Mouse (Mus musculus) thymus, postnatal 10 days (tissue): Measurements from ENCODE around the gene Gm49354.
"Not testable (repeated sequence)": the region's sequence is repeated elsewhere in the genome, so short reads cannot be mapped to it uniquely, and the experiment has no call there.

Experiments
- DNase-seq, 2 experiments: peaks; one replicate each; pipeline ENCODE4 v3.0.0; 2021; ENCODE audit warnings: low spot score in 2 of 2

Gm49354 gene

DNA sequence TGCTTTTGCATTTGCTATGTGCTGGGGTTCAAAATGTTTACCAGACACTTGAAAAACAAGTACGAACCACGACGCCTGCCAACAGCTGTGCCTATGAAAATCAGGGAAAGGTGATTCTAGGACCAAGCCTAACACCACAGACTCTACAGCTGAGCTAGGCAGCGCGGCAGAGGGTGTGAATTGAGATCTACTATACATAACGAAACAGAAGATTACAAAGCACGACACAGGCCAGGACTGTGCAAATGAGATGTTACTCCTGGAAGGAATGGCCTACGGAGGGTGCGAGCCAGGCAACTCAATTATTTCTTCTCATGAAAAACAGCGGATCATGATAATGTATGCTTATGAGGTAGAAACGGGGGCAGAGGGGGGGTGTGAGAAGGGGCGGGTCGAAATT, 13.5 kb downstream of the Gm49354 start:
- no peak for DNase-seq

DNA sequence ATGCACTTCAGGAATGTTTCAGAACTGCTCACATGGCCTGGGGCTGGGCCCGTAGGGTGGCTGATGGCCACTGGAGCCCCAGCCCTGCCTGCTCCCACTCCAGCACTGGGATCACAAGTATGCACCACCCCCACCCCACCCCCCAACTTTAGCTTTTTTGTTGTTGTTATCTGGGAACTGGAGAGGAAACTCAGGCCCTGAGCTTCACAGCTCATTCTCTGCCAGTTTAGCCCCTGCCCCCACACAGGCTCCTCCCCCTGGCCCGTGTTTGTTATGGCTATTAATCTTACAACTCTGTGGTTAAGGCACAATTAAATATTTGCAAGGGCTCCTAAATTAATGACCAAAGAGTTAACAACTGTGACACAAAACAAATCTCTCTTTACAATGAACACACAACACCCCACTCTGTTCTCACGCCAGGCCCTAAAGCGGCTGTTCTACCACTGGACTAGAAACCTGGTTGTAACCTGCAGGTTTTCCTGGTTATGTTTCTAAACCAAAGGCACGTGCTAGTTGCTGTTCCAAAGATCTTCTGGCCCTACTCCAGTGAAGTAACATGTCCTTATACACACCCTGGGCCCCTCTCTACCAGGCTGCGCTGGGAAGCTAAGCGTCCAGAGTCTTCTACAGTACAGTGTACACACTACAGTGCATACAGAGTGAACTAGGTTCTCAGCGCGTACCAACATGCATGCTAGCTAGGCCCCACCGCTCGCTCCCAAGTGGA, 15.1 kb downstream of the Gm49354 start:
- DNase-seq = no peak

DNA sequence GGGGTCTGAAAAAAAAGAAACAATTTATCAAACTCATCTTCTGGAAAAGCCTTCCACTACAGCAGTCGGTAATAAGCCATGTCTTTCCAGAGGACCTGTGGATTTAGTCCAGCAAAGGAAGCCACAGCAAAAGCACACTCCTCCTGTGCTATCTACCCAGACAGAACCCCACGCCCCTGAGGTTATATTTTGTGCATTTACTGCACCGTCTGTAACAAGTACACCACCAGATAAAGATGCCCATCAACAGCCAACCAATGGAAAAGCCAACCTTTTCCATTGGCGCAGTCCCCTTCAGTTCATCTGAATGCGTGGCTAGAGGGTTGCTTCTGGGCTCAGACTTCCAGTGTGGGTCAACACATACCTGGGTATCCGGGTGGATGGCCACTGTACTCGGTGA, 19.3 kb downstream of the Gm49354 start:
- DNase-seq = no peak

DNA sequence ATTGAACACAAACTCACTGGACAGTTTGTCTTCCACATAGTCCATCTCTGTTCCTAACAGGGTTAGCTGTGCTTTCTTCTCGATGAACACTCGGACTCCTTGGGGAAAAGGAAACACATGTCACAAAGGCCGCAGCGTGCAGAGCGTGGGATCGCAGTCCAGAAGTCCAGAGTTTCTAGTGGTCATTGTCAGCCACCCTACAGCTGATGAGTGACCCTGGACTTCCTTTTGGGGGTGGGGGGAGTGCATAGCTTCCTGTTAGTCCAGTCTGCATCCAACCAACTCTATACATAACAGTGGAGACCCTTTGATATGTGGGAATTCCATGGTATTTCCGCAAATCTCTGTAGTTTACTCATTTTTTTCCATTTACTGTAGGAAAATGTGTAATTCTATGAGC, 25.1 kb downstream of the Gm49354 start:
- DNase-seq = no peak

DNA sequence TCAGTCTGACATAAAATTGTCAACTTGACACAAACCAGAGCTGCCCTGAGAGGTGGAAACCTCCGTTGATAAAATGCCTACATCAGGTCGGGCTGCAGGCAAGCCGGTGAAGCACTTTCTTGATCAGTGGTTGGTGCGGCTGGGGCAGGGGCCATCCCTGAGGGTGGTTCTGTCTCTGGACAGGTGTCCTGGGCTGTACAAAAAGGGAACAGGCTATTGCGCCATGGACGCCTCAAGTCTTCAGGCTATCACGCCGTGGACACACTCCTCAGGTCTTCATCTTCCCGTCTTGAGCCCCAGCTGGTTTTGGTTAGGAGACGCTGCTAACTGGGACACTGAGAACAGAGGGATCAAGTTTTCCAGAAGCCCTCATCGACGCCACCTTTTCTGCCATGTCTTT, 31.7 kb downstream of the Gm49354 start:
- DNase-seq = no peak

DNA sequence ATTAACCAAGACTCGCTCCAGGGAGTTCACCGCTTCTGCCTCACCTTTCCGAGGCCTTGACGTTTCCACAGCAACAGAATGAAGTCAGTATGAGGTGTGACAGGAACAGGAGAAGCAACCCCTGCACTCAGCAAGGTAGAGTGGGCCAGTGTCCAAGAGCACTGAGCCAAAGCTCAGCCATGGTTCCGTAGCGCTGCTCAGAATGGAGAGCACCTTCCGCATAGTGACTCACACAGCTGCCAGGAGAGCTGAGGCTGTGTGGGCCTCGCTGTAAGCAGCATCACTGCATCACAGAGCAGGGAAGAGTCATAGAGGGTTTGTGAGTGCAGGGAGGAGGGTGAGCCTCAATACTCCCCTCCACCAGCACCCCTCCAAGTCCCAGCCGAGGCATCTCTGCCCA, 35.3 kb downstream of the Gm49354 start, which contains the start of gene 1700014D04Rik:
Gene 1700014D04Rik, minus strand, starts transcription at position 42 of the 400 bp plus-strand sequence.
- no peak for DNase-seq

DNA sequence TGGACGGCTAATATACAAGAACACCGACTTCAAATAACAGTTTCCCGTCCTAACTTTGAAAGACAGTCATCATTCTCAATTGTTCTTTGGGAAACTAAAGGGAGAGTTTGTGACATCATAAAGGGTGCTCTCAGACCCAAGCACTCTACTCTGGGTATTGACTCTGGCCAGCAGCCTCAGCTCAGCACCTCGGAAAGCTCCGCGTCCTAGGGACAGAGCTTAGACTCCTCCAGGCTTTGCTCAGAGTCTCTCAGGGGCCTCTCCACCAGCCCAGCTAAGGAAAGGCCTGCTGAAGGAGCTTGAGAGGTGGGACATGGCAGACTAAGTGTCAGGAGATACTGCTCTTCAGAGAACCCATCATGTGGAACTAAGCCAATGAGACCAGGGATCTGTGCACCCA, 35.9 kb downstream of the Gm49354 start:
- no peak for DNase-seq

DNA sequence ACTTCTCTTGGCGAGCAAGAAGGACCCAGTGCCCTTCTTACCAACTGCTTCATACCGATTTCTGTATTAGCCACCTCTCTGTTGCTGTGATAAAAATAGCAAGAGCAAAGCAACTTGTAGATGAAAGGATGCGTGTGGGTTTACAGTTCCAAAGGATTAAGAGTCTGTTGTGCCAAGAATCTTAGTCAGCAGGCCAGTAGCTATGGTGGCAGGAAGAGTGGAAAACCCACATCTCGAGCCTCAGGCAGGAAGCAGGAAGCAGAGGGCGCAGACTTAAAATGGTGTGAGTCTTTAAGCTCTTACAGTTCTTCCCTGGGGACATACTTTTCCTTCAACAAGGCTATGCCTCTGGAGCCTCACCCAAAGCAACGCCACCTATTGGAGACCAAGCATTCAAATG, 36.6 kb downstream of the Gm49354 start:
- DNase-seq = no peak

DNA sequence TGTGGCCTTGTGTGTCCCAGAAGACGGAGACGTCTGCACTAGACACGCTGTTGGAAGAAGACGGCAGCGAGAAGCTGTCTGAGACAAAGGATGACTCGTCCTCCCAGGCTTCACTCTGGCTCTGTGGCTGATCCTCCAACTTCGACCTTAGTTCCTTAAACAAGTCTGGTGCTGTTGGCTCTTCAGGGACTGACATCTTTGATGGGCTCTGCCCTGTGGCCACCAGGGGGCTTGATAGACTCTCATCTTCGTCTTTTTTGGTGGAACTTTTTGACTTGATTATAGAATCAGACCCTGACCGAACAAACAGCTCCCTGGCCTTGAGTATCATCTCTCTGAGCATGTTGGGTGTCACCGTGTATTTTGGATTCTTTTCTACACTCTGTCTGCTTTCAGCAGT, 40.3 kb downstream of the Gm49354 start:
- DNase-seq = peak in 1 of 2 experiments; percentile 29

DNA sequence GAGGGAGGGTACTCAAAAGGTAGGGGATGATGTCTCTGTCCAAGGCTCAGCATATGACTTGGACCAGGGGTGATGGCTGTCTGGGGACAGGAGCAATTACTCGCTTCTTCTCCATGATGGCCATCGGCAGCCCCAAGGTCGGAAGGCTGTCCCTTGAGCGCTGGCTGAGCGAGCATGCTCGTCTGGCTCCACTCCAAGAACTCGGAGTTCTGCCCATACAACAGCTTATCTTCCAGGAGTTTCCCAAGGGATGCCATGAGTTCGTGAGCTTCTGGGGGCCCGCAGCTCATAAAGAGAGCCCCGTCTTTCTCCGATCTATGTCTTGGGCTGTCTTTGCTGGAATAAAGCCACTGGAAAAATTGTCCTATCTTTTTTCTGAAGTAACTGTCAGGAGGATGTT, 40.9 kb downstream of the Gm49354 start:
- DNase-seq = no peak

DNA sequence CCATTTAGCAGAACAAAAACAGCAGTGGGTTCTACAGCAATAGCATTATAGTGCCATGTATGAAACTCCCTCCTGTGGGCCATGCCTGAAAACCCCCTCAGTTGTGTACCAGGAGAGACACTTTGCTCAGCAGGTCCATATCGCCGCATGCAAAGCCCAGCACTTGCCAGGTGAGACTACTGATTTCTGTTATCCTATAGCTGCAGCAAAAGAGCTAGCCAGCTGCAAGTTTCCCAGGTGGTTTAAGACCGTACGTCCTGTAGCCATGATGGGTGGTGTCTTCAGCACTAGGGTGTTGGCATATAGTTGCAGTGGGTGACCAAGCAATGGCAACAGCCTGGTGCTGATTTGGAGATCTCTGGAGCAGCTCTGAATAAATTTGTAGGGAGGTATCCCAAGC, 42.6 kb downstream of the Gm49354 start:
- no peak for DNase-seq

DNA sequence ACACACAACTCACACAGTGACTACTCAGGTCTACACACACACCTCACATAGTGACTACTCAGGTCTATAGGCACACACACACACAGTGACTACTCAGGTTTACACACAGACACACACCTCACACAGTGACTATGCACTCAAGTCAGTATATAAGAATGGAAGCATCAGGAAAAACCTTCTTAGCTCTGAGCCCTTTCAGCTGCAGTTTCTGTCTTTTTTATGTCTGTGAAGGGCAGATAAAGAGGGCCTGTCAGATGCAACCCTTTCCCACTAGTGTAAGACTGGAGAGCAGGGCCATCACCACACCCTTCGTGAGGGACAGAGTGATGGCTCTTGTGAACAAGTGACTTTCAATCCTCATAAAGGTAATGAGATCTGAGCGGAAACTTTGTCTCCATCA, 43.6 kb downstream of the Gm49354 start:
- no peak for DNase-seq

DNA sequence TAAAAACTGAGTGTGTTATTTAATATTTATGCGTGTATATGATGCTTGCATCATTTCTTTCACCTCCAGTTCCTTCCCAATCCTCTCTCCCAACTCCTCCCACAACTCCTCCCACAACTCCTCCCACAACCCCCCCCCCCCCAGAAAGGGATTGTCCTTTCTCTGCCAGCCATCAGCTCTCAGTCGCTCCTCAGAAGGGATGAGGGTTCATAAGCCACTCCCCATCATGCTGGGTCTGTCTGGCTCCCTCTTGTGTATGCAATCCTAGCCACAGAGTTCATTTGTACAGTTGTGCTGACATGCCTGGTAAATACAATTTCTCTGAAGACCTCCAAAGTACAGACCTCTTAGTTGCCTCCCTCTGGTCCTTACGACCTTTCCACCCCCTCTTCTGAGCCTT, 46.9 kb downstream of the Gm49354 start:
- no peak for DNase-seq

DNA sequence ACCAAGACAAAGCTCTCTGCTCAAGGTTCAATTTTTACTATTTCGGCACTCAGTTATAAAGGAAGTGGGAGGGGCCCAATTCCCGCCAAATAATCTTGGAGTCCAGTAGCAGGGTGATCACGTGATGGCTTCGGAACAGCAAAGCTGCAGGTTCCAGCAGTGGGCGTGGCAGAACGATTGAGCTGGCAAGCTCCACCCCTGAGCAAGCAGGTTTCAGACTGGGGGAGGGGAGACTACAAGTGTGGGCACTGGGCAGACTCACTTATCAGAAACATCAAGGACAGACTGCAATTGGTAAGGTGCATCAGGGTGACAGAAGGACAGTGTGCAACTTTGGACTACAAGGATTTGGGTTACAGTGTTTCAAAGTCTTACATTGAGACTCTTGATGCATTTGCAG, 47.7 kb downstream of the Gm49354 start:
- DNase-seq = not testable (repeated sequence)

DNA sequence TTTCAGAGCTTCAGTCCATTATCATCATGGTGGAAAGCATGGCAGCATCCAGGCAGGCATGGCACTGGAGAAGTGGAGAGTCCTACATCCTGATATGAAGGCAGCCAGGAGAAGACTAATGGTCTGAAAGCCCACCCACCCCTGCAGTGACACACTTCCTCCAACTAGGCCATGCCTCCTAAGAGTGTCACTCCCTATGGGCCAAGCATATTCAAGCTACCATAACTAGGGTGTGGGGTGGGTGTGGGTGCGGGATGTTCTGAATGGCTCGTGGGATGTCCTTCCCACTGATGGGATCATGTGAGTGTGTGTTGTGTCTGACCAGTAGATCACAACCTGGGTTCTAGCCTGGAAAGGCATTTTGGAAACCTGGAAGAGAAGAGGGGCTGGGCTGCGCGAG, 48.1 kb downstream of the Gm49354 start:
- DNase-seq = no peak

DNA sequence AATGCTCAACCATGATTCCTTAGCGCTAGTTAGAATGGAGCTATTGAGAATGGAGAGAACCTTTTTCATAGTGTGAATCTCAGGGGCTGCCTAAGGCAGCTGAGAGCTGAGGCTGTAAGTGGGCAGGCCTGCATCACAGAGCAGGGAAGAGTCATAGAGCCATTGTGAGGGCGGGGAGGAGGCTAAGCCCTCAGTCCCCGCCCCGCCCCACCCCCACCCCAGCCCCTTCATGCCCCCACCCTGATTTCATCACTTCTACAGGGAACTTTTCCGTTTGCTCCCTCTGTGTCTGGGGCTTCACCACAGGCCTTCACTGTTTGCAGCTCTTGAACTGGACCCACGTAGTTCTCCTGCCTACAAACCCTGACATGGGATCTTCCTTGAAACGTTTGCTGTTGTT, 50.4 kb downstream of the Gm49354 start, which contains the start of gene Spata31d1d:
Gene Spata31d1d, minus strand, starts transcription at position 101 of the 400 bp plus-strand sequence.
- no peak for DNase-seq

DNA sequence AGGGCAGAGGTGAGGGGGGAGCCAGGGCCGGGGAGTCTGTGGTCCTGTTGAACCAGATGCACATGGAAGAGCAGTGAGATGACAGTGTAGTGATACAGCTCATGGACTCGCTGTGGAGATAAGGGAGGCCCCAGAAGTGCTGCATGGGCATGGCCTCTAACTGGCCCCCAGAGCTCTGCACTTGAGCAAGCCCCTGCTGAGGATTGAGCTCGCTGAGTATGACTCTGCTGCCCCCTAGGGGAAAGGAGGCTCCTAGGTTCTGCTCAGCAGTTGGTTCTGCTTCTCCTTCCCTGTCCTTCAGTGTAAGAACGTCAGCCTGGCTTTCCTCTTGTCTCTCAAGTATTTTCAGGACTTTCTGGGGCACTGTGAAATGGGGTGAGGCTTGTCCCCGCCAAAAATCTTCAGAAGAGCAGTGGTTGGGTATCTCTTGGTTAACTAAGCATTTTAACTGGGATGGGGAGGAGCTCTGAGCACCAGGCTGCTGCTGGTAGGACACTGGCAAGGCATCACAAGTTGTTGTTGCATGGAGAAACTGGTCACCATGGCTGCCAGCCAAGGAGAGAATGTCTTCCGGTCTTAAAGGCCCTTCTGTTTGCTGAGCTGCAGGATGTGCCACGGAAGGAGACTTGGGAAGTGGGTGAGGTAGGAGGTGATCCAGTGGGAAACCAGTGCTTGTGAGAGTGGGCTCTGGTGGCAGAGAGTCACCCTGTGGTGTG, 53.5 kb downstream of the Gm49354 start:
- peak; percentile 57 to 86 for DNase-seq

DNA sequence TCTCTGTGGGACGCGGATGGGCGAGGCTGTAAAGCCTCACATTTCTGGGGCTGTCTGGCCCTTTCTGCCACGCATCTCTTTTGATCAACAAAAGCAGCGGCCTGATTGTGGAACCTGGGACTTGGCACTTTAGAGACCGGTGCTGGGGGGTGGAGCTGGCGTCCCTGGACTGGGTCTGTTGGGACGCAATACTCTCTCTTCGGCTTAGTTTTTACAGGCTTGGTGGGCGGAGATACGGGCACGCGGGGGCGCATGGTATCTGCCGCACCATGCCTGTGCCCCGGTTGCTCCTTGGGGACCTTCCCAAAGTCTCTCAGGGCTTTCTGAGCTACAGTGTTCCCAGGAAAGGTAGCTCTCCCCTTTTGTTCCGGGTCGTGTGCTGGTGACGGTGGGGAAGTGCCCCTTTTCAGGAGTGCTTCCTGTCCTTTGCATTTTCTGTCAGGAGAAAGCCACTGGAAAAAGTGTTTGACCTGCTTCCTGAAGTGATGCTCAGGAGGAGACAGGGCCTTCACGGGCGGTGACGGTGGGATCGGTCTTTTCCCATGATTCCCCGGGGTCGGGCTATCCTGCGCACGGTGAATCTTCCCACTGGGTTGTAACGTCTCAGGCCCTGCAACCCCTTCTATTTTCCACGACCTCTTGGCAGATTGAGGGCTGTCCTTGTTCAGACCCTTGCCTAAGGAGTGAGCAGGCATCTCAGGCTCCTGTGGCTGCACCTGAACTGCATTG, 55.7 kb downstream of the Gm49354 start:
- no peak for DNase-seq

DNA sequence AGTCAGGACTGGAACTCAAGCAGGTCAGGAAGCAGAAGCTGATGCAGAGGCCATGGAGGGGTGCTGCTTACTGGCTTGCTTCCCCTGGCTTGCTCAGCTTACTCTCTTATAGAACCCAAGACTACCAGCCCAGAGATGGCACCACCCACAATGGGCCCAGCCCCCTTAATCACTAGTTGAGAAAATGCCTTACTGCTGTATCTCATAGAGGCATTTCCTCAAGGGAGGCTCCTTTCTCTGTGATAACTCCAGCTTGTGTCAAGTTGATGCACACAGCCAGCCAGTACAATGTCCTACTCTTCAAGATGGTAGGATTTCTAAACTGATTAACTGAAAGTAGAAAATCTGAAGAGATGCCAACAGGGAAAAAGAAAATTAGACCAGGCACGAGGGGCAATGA, 60.0 kb downstream of the Gm49354 start:
- not testable (repeated sequence) for DNase-seq

DNA sequence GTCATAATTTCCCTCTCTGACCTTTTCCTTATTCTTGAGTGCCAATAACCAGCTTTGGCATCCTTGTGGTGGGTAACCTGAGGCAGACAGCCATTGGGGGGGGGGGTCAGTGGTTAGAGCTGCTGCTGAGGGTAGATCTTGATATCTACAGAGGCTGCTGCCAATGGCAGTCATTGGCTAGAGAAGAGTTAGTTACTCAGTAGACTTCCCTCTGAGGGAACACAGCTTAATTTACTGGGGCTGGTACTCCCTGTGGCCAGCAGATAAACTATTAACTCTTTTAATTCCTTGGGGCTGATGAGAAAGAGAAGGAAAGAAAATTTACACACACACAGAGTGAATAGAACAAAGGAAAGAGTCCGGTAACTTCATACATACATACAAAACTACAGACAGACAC, 62.6 kb downstream of the Gm49354 start:
- DNase-seq = no peak

DNA sequence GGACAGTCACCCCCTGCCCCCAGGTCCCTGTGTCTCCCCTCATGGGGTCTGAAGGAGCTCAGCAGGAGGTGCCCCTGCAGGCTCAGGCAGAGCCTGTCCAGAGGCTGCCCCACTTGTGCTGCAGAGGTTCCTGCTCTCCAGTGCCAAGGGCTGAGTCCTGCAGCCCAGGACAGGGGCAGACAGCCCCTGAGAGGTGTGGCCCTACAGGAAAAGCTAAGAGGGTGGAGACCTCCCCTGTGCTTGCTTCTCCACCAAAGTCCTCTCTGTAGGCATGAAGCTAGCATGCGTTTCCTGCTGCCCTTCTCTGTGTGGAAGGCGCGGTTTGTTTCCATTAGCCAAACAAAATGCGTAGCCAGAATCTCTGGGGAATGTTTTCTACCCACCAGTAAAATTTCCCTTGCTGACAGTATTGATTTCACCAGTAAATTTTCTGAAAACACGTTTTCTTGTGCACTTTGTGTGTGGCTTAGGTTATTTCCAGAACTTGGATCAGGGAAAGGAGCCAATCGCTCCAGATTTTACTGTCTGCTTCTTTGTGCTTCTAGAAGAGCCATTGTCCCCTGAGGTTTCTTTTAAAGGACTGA, 63.1 kb downstream of the Gm49354 start:
- DNase-seq = not testable (repeated sequence)

DNA sequence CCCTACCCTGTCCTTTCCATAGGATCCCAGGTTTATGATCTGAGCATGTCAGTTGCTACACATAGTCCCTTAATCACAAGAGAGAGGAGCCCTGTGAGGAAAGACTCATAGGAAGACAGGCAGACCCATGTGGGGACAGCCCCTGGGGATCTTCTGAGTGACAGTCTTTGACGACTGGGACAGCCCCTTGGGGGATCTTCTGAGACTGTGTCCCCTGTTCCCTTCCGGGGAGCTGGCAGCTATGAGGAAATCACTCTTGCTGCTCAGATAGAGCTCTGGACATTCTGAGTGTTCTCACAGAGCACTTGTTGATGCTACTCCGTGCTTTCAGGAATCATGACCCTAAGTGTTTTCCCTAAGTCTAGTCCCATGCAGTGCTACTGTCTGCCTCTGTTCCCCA, 68.3 kb downstream of the Gm49354 start:
- DNase-seq = no peak
